Mouse (Mus musculus): Measurements from ENCODE around the gene Nipsnap2. TPM values are rescaled to one million over a fixed set of nuclear protein-coding genes. Genes with fewer than 3 reads are reported as not detected.
A peak's percentile ranks its signal among the peaks of the same experiment; 100 is the strongest.
"Not testable (repeated sequence)": the region's sequence is repeated elsewhere in the genome, so short reads cannot be mapped to it uniquely, and the experiment has no call there.

Nipsnap2 gene
- polyA plus RNA-seq (2012; ENCODE audit: insufficient read depth, insufficient read length, low replicate concordance, missing spikeins), result not detected in 2 replicates

- Histone ChIP-seq H3K4me1 (ENCODE audit: control insufficient read depth, insufficient read depth, low read length) (peaks cover 11% of the 10 kb centered on the region), H3K4me3 (ENCODE audit: insufficient read depth, low read depth, low read length) (peak within 1 kb of the TSS; percentile 96), H3K27ac (ENCODE audit: insufficient read depth, low read depth, low read length) (peak within 1 kb of the TSS; percentile 83)
- TF ChIP-seq POLR2A (IDR thresholded peaks at IDR 0.05; ENCODE audit: insufficient read depth, low read depth, low read length) (peak; percentile 77), CTCF (IDR thresholded peaks at IDR 0.05; ENCODE audit: insufficient read depth, low read depth, low read length) (peak; percentile 100)
- WGBS, result under 1% methylated on average over 93 of the region's 93 CpGs
These were observed at the start of gene Nipsnap2 for GRCm38 (mm10) chr5:129724834-129725773. Gene Nipsnap2, plus strand, starts transcription at chr5:129725063.

GRCm38 (mm10) chr5:129685141-129685540, 39.7 kb upstream of the Nipsnap2 start:
- not testable (repeated sequence) for H3K4me1 ChIP-seq (ENCODE audit: control insufficient read depth, insufficient read depth, low read length); H3K27ac ChIP-seq (ENCODE audit: insufficient read depth, low read depth, low read length); H3K4me3 ChIP-seq (ENCODE audit: insufficient read depth, low read depth, low read length)
- 94% methylated on average over 5 of the region's 5 CpGs for WGBS

- TF ChIP-seq POLR2A (IDR thresholded peaks at IDR 0.05; ENCODE audit: insufficient read depth, low read depth, low read length) (no peak), CTCF (IDR thresholded peaks at IDR 0.05; ENCODE audit: insufficient read depth, low read depth, low read length) (no peak)
- 83% methylated on average over 7 of the region's 7 CpGs for WGBS
- H3K4me3 ChIP-seq (ENCODE audit: insufficient read depth, low read depth, low read length), result no peak overlapping the region
These were observed 37.2 kb upstream of the Nipsnap2 start for GRCm38 (mm10) chr5:129687621-129688020.

GRCm38 (mm10) chr5:129690528-129690927, 34.3 kb upstream of the Nipsnap2 start:
- H3K27ac ChIP-seq (ENCODE audit: insufficient read depth, low read depth, low read length), result no peak overlapping the region
- no peaks in the 10 kb centered on the region for H3K4me1 ChIP-seq (ENCODE audit: control insufficient read depth, insufficient read depth, low read length)
- H3K4me3 ChIP-seq (ENCODE audit: insufficient read depth, low read depth, low read length), result no peak overlapping the region
- no peak for TF ChIP-seq CTCF (IDR thresholded peaks at IDR 0.05; ENCODE audit: insufficient read depth, low read depth, low read length)
- TF ChIP-seq POLR2A (IDR thresholded peaks at IDR 0.05; ENCODE audit: insufficient read depth, low read depth, low read length), result no peak
- 87% methylated on average over 3 of the region's 3 CpGs for WGBS

More at GRCm38 (mm10) chr5:129687621-129688020, 37.2 kb upstream of the Nipsnap2 start:
- Histone ChIP-seq H3K27ac (ENCODE audit: insufficient read depth, low read depth, low read length) (no peak overlapping the region), H3K4me1 (ENCODE audit: control insufficient read depth, insufficient read depth, low read length) (no peaks in the 10 kb centered on the region)

- WGBS, result 33% methylated on average over 2 of the region's 2 CpGs
- Histone ChIP-seq H3K4me1 (ENCODE audit: control insufficient read depth, insufficient read depth, low read length) (no peaks in the 10 kb centered on the region), H3K27ac (ENCODE audit: insufficient read depth, low read depth, low read length) (no peak overlapping the region), H3K4me3 (ENCODE audit: insufficient read depth, low read depth, low read length) (no peak overlapping the region)
- TF ChIP-seq POLR2A (IDR thresholded peaks at IDR 0.05; ENCODE audit: insufficient read depth, low read depth, low read length) (no peak), CTCF (IDR thresholded peaks at IDR 0.05; ENCODE audit: insufficient read depth, low read depth, low read length) (no peak)
These were observed 24.4 kb upstream of the Nipsnap2 start for GRCm38 (mm10) chr5:129700506-129700905.

- H3K4me3 ChIP-seq (ENCODE audit: insufficient read depth, low read depth, low read length), result no peak overlapping the region
- no peak for TF ChIP-seq POLR2A (IDR thresholded peaks at IDR 0.05; ENCODE audit: insufficient read depth, low read depth, low read length)
- TF ChIP-seq CTCF (IDR thresholded peaks at IDR 0.05; ENCODE audit: insufficient read depth, low read depth, low read length), result no peak
- H3K4me1 ChIP-seq (ENCODE audit: control insufficient read depth, insufficient read depth, low read length), result no peaks in the 10 kb centered on the region
- no peak overlapping the region for H3K27ac ChIP-seq (ENCODE audit: insufficient read depth, low read depth, low read length)
- 54% methylated on average over 1 of the region's 1 CpGs for WGBS
These were observed 23.2 kb upstream of the Nipsnap2 start for GRCm38 (mm10) chr5:129701706-129702105.

- Histone ChIP-seq H3K4me1 (ENCODE audit: control insufficient read depth, insufficient read depth, low read length) (no peaks in the 10 kb centered on the region), H3K27ac (ENCODE audit: insufficient read depth, low read depth, low read length) (no peak overlapping the region), H3K4me3 (ENCODE audit: insufficient read depth, low read depth, low read length) (no peak overlapping the region)
- no peak for TF ChIP-seq POLR2A (IDR thresholded peaks at IDR 0.05; ENCODE audit: insufficient read depth, low read depth, low read length)
- TF ChIP-seq CTCF (IDR thresholded peaks at IDR 0.05; ENCODE audit: insufficient read depth, low read depth, low read length), result no peak
These were observed 21.5 kb upstream of the Nipsnap2 start for GRCm38 (mm10) chr5:129703368-129703767.

- no peak for TF ChIP-seq CTCF (IDR thresholded peaks at IDR 0.05; ENCODE audit: insufficient read depth, low read depth, low read length)
- no peak for TF ChIP-seq POLR2A (IDR thresholded peaks at IDR 0.05; ENCODE audit: insufficient read depth, low read depth, low read length)
- H3K4me1 ChIP-seq (ENCODE audit: control insufficient read depth, insufficient read depth, low read length), result no peaks in the 10 kb centered on the region
- H3K27ac ChIP-seq (ENCODE audit: insufficient read depth, low read depth, low read length), result no peak within 1 kb of the TSS
- no peak within 1 kb of the TSS for H3K4me3 ChIP-seq (ENCODE audit: insufficient read depth, low read depth, low read length)
- WGBS, result 73% methylated on average over 2 of the region's 2 CpGs
These were observed 16.5 kb upstream of the Nipsnap2 start, which contains the start of gene Sept14 for GRCm38 (mm10) chr5:129708412-129708811. Gene Sept14, minus strand, starts transcription at chr5:129708512.

GRCm38 (mm10) chr5:129715326-129715861, 9.5 kb upstream of the Nipsnap2 start, which contains the start of gene Mrps17:
Gene Mrps17, plus strand, starts transcription at chr5:129715497.
- WGBS, result under 1% methylated on average over 33 of the region's 33 CpGs
- H3K4me1 ChIP-seq (ENCODE audit: control insufficient read depth, insufficient read depth, low read length), result no peaks in the 10 kb centered on the region
- TF ChIP-seq POLR2A (IDR thresholded peaks at IDR 0.05; ENCODE audit: insufficient read depth, low read depth, low read length), result peak; percentile 92
- no peak for TF ChIP-seq CTCF (IDR thresholded peaks at IDR 0.05; ENCODE audit: insufficient read depth, low read depth, low read length)
- H3K4me3 ChIP-seq (ENCODE audit: insufficient read depth, low read depth, low read length), result peak within 1 kb of the TSS; percentile 70
- peak within 1 kb of the TSS; percentile 27; the same call in 1 of the 2 replicates for H3K27ac ChIP-seq (ENCODE audit: insufficient read depth, low read depth, low read length)
